Comparison of ENCODE assay signal across 20 mouse cellular contexts in the genomic region with DNA sequence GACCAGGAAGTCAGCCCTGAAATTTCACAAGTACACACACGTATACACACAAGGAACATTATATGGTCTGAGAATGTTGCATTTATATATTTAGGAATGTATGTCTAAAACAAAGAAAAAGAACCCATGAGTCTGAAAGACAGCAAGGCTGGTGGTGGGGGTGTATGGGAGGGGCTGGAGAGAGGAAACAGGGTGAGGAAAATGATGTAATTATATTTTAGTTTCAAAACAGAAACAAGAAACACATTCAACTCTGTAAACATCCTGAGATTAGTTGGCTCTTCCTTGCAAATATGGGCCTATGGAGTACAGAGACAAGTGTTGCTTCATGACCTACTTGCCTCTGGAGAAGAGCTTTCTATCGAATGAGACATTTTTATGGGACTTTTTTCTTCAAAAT. TPM values are rescaled to one million over a fixed set of nuclear protein-coding genes. Genes with fewer than 3 reads are reported as not detected.
DNase-seq lines count a peak whose midpoint lies in the region; TF ChIP-seq lines count a peak whose summit lies in the region.
"Had no signal": no experiment of that assay in that cellular context is flagged by ENCODE, and none has a peak within 500 bp of the region (broad histone marks: within the 10 kb centered on the region; RNA-seq: fewer than 3 reads in every experiment).

No protein-coding gene starts in this region.

- TF ChIP-seq POLR2A in lung, adult 2 months (IDR thresholded peaks at IDR 0.05; ENCODE audit: borderline replicate concordance, extremely low read depth, low read depth, low read length) = no peak

- peaks cover 11% of the 10 kb centered on the region for H3K4me1 ChIP-seq in lung, adult 2 months (ENCODE audit: control insufficient read depth, insufficient read depth, low read length)
- peaks cover 17% of the 10 kb centered on the region for H3K4me1 ChIP-seq in forebrain, embryonic 10.5 days

- H3K27ac ChIP-seq in forebrain, embryonic 10.5 days = no peak overlapping the region
- H3K27ac ChIP-seq: forebrain, embryonic 13.5 days; heart, embryonic 10.5 days; hindbrain, embryonic 13.5 days; intestine, embryonic 15.5 days; kidney, embryonic 15.5 days; neural tube, embryonic 12.5 days had no signal

- 48% methylated on average over 2 of the region's 2 CpGs for WGBS in lung, adult 2 months
- 90% methylated on average over 2 of the region's 2 CpGs for WGBS in forebrain, embryonic 10.5 days

- no peak for TF ChIP-seq CTCF in lung, adult 2 months (IDR thresholded peaks at IDR 0.05; ENCODE audit: insufficient read depth, low read length)

- no peaks in the 10 kb centered on the region for H3K9me3 ChIP-seq in forebrain, embryonic 10.5 days
- H3K9me3 ChIP-seq: forebrain, embryonic 13.5 days; heart, embryonic 10.5 days; hindbrain, embryonic 13.5 days; intestine, embryonic 15.5 days; kidney, embryonic 15.5 days; neural tube, embryonic 12.5 days had no signal

- no peaks in the 10 kb centered on the region for H3K27me3 ChIP-seq in forebrain, embryonic 10.5 days (ENCODE audit: poor library complexity, severe bottlenecking)
- H3K27me3 ChIP-seq: forebrain, embryonic 13.5 days; hindbrain, embryonic 13.5 days; intestine, embryonic 15.5 days; kidney, embryonic 15.5 days; neural tube, embryonic 12.5 days; Patski had no signal

- no peaks in the 10 kb centered on the region for H3K36me3 ChIP-seq in forebrain, embryonic 10.5 days (replicated peaks)
- H3K36me3 ChIP-seq: heart, embryonic 10.5 days; hindbrain, embryonic 13.5 days; intestine, embryonic 15.5 days; kidney, embryonic 15.5 days; neural tube, embryonic 12.5 days had no signal

- peak; percentile 31 to 61 for DNase-seq in lung, adult 18-20 months
- DNase-seq in lung, adult 2 months = no peak
- DNase-seq in induced T-regulatory cell, adult 2 months (ENCODE audit: low read depth) = peak; percentile 32
- peak; percentile 33 for DNase-seq in lung, postnatal 14 days
- DNase-seq in forebrain, embryonic 10.5 days (ENCODE audit: extremely low spot score, low spot score) = no peak
- no peak for DNase-seq in layer of hippocampus, postnatal 14 days (ENCODE audit: low spot score in 2 of 2)
- no peak for DNase-seq in cerebellum, postnatal 36 days
- DNase-seq: adrenal gland, postnatal 36 days; cerebellum, adult 18-20 months; gastrocnemius, postnatal 14 days; kidney, postnatal 4 days; layer of hippocampus, adult 9-11 months; thymus, postnatal 14 days had no signal

- H3K4me3 ChIP-seq in lung, adult 2 months (replicated peaks; ENCODE audit: extremely low read depth, low read depth, low read length) = no peak overlapping the region
- H3K4me3 ChIP-seq in forebrain, embryonic 10.5 days = no peak overlapping the region
- H3K4me3 ChIP-seq: forebrain, embryonic 13.5 days; heart, embryonic 10.5 days; hindbrain, embryonic 13.5 days; intestine, embryonic 15.5 days; kidney, embryonic 15.5 days; neural tube, embryonic 12.5 days had no signal

RNA-seq across cellular contexts. Expression of gene Cep85l, which starts 32.4 kb away (rescaled TPM):
- 6.5 and 7.5 TPM in 2 replicates for polyA plus RNA-seq in lung, adult 2 months (2012; rRNA removed)
- 3.0 and 3.7 TPM in 2 replicates for polyA plus RNA-seq in forebrain, embryonic 10.5 days (2016; fragmentation: Nextera tagmentation; extraction: Ambion mirVana)
- total RNA-seq in layer of hippocampus, postnatal 14 days (2021) = 10 to 100 TPM; 19.5 to 22.2 TPM

Comparison
In these comparisons a context has a peak if more than half of its experiments do, and no peak if none do; other contexts are left out.
1. DNase-seq: peak in lung, adult 18-20 months (2 of 2), induced T-regulatory cell, adult 2 months (single experiment) and lung, postnatal 14 days (single experiment); none in lung, adult 2 months (single experiment), forebrain, embryonic 10.5 days (single experiment), layer of hippocampus, postnatal 14 days (0 of 2) and cerebellum, postnatal 36 days (0 of 2).